Mouse (Mus musculus): Measurements from ENCODE around the gene Zcchc2.

- TF ChIP-seq CTCF (IDR thresholded peaks at IDR 0.05; ENCODE audit: low read depth) (no peak), EP300 (optimal IDR thresholded peaks at IDR 0.05) (no peak)
Measured at GRCm38 (mm10) chr1:105944927-105945580, 45.2 kb upstream of the Zcchc2 start.
